Mouse (Mus musculus) myocyte (in vitro differentiated cells): Measurements from ENCODE around the gene Rassf3. TPM values are rescaled to one million over a fixed set of nuclear protein-coding genes. Genes with fewer than 3 reads are reported as not detected.

ENCODE experiments used
- H3K27me3 ChIP-seq: one replicate; pipeline ENCODE4 v1.6.1; 2011; ENCODE audit not compliant: control insufficient read depth, insufficient read depth, insufficient read length
- H3K36me3 ChIP-seq: one replicate; pipeline ENCODE4 v1.6.1; 2011; ENCODE audit not compliant: control insufficient read depth, insufficient read depth
- H3K4me2 ChIP-seq: one replicate; pipeline ENCODE4 v1.6.1; 2011; ENCODE audit warnings: low read depth, control low read depth
- H3K4me3 ChIP-seq: one replicate; pipeline ENCODE4 v1.5.1; 2011; ENCODE audit warnings: mild to moderate bottlenecking, control low read depth, moderate library complexity
- H3K79me2 ChIP-seq: one replicate; pipeline ENCODE4 v1.6.1; 2011; ENCODE audit not compliant: control insufficient read depth, insufficient read depth
- H3ac ChIP-seq: one replicate; pipeline ENCODE4 v1.6.1; 2011; ENCODE audit not compliant: control insufficient read depth, insufficient read length
- CEBPB ChIP-seq: IDR thresholded peaks from 2 replicates; pipeline ENCODE4 v1.6.1; 2011; ENCODE audit warnings: mild to moderate bottlenecking, moderate library complexity; ENCODE audit not compliant: poor library complexity, insufficient read depth, severe bottlenecking
- E2F4 ChIP-seq: IDR thresholded peaks from one replicate; pipeline ENCODE4 v1.6.1; 2011; ENCODE audit warnings: mild to moderate bottlenecking, control low read depth, moderate library complexity; ENCODE audit not compliant: insufficient read depth
- MAX ChIP-seq: IDR thresholded peaks from one replicate; pipeline ENCODE4 v1.6.1; 2011; ENCODE audit warnings: low read depth, mild to moderate bottlenecking, control low read depth
- MYOD1 ChIP-seq, 3 experiments: IDR thresholded peaks; one replicate each; pipeline ENCODE4 v1.6.1; 2011; ENCODE audit warnings: control low read depth in 2 of 3, low read depth in 2 of 3, mild to moderate bottlenecking in 2 of 3, moderate library complexity in 1 of 3; ENCODE audit not compliant: insufficient read length in 2 of 3, control insufficient read depth in 1 of 3
- MYOG ChIP-seq, 3 experiments: IDR thresholded peaks; one replicate each; pipeline ENCODE4 v1.6.1; 2011; ENCODE audit warnings: control low read depth in 2 of 3, low read depth in 2 of 3, mild to moderate bottlenecking in 2 of 3; ENCODE audit not compliant: insufficient read length in 2 of 3, control insufficient read depth in 1 of 3, insufficient read depth in 1 of 3
- POLR2A ChIP-seq: IDR thresholded peaks from one replicate; pipeline ENCODE4 v1.6.1; 2011; ENCODE audit warnings: low read depth, mild to moderate bottlenecking, control low read depth, moderate library complexity; ENCODE audit not compliant: insufficient read length
- POLR2AphosphoS2 ChIP-seq: IDR thresholded peaks from one replicate; pipeline ENCODE4 v1.6.1; 2011; ENCODE audit warnings: low read depth, control low read depth; ENCODE audit not compliant: insufficient read length
- REST ChIP-seq: IDR thresholded peaks from one replicate; pipeline ENCODE4 v1.6.1; 2011; ENCODE audit warnings: mild to moderate bottlenecking, control low read depth, moderate library complexity; ENCODE audit not compliant: insufficient read depth, insufficient read length
- SRF ChIP-seq: IDR thresholded peaks from one replicate; pipeline ENCODE4 v1.6.1; 2011; ENCODE audit warnings: low read depth; ENCODE audit not compliant: control insufficient read depth, insufficient read length
- TCF12 ChIP-seq: IDR thresholded peaks from one replicate; pipeline ENCODE4 v1.6.1; 2011; ENCODE audit warnings: mild to moderate bottlenecking, control low read depth; ENCODE audit not compliant: poor library complexity, insufficient read depth, severe bottlenecking
- TCF3 ChIP-seq: IDR thresholded peaks from one replicate; pipeline ENCODE4 v1.6.1; 2011; ENCODE audit warnings: low read depth, control low read depth; ENCODE audit not compliant: insufficient read length
- USF1 ChIP-seq: IDR thresholded peaks from one replicate; pipeline ENCODE4 v1.6.1; 2011; ENCODE audit warnings: low read depth, mild to moderate bottlenecking, control low read depth, moderate library complexity
- polyA plus RNA-seq: library from polyadenylated mRNA; unstranded; fragments of >200 nt; fragmentation: generic; extraction: Trizol; gene quantifications from one replicate; pipeline ENCODE4 v1.2.1, GENCODE M21; 2012; ENCODE audit warnings: missing spikeins

Rassf3 gene
- polyA plus RNA-seq: 32.3 TPM

GRCm38 (mm10) chr10:121476190-121476967 lies at the start of gene Rassf3:
TSS of gene Rassf3 (minus strand) at chr10:121476347.
- Histone ChIP-seq H3K36me3 (no peaks in the 10 kb centered on the region), H3K4me3 (peak within 1 kb of the TSS; percentile 92), H3ac (peak within 1 kb of the TSS; percentile 62), H3K79me2 (peaks cover 38% of the 10 kb centered on the region), H3K27me3 (no peaks in the 10 kb centered on the region), H3K4me2 (peak within 1 kb of the TSS; percentile 89)
- peak; percentile 90 for TF ChIP-seq POLR2AphosphoS2
- TF ChIP-seq MYOG (IDR thresholded peaks at IDR 0.05; ENCODE audit: control insufficient read depth in 1 of 3, insufficient read depth in 1 of 3, insufficient read length in 2 of 3, low read depth in 2 of 3): peak in 1 of 3 experiments; percentile 53
- TF ChIP-seq MYOD1 (IDR thresholded peaks at IDR 0.05; ENCODE audit: control insufficient read depth in 1 of 3, insufficient read length in 2 of 3, low read depth in 2 of 3): peak in 2 of 3 experiments; percentile 82 to 90
- no peak for TF ChIP-seq REST
- TF ChIP-seq TCF3: peak; percentile 77
- TF ChIP-seq MAX: no peak
- no peak for TF ChIP-seq USF1
- TF ChIP-seq TCF12: no peak
- no peak for TF ChIP-seq CEBPB
- TF ChIP-seq POLR2A: peak; percentile 84
- no peak for TF ChIP-seq SRF

- H3K4me2 ChIP-seq: no peak overlapping the region
These were observed 44.9 kb upstream of the Rassf3 start for GRCm38 (mm10) chr10:121520923-121521585.

GRCm38 (mm10) chr10:121519710-121520109 lies 43.6 kb upstream of the Rassf3 start:
- TF ChIP-seq REST (no peak), TCF12 (no peak), USF1 (no peak), POLR2A (no peak), E2F4 (no peak), MYOD1 (IDR thresholded peaks at IDR 0.05; ENCODE audit: control insufficient read depth in 1 of 3, insufficient read length in 2 of 3, low read depth in 2 of 3) (no peak), TCF3 (no peak), MAX (no peak), MYOG (IDR thresholded peaks at IDR 0.05; ENCODE audit: control insufficient read depth in 1 of 3, insufficient read depth in 1 of 3, insufficient read length in 2 of 3, low read depth in 2 of 3) (no peak)
- no peaks in the 10 kb centered on the region for H3K27me3 ChIP-seq
- H3K79me2 ChIP-seq: no peaks in the 10 kb centered on the region
- no peak overlapping the region for H3K4me2 ChIP-seq
- no peak overlapping the region for H3ac ChIP-seq
- no peak overlapping the region for H3K4me3 ChIP-seq
- no peaks in the 10 kb centered on the region for H3K36me3 ChIP-seq

More at GRCm38 (mm10) chr10:121520923-121521585, 44.9 kb upstream of the Rassf3 start:
- TF ChIP-seq MYOD1 (IDR thresholded peaks at IDR 0.05; ENCODE audit: control insufficient read depth in 1 of 3, insufficient read length in 2 of 3, low read depth in 2 of 3): no peak
- no peak for TF ChIP-seq POLR2A
- no peak for TF ChIP-seq USF1
- no peak for TF ChIP-seq MYOG (IDR thresholded peaks at IDR 0.05; ENCODE audit: control insufficient read depth in 1 of 3, insufficient read depth in 1 of 3, insufficient read length in 2 of 3, low read depth in 2 of 3)
- no peak for TF ChIP-seq POLR2AphosphoS2
- TF ChIP-seq SRF: no peak
- TF ChIP-seq REST: no peak
- TF ChIP-seq CEBPB: no peak
- Histone ChIP-seq H3K36me3 (no peaks in the 10 kb centered on the region), H3ac (no peak overlapping the region), H3K27me3 (no peaks in the 10 kb centered on the region), H3K79me2 (no peaks in the 10 kb centered on the region), H3K4me3 (no peak overlapping the region)

GRCm38 (mm10) chr10:121516008-121516600 lies 40.0 kb upstream of the Rassf3 start:
- Histone ChIP-seq H3K27me3 (no peaks in the 10 kb centered on the region), H3K36me3 (no peaks in the 10 kb centered on the region), H3ac (no peak overlapping the region), H3K4me2 (peak overlapping the region; percentile 20), H3K79me2 (no peaks in the 10 kb centered on the region), H3K4me3 (no peak overlapping the region)
- TF ChIP-seq MYOD1 (IDR thresholded peaks at IDR 0.05; ENCODE audit: control insufficient read depth in 1 of 3, insufficient read length in 2 of 3, low read depth in 2 of 3) (no peak), TCF12 (no peak), E2F4 (no peak), POLR2AphosphoS2 (no peak), REST (no peak), TCF3 (no peak), CEBPB (no peak), MAX (no peak), MYOG (IDR thresholded peaks at IDR 0.05; ENCODE audit: control insufficient read depth in 1 of 3, insufficient read depth in 1 of 3, insufficient read length in 2 of 3, low read depth in 2 of 3) (no peak), POLR2A (no peak), SRF (no peak), USF1 (no peak)
